Mouse (Mus musculus) C2C12 (cell line): Measurements from ENCODE around the gene Cyb5r1. TPM values are rescaled to one million over a fixed set of nuclear protein-coding genes. Genes with fewer than 3 reads are reported as not detected.
"Not testable (repeated sequence)": the region's sequence is repeated elsewhere in the genome, so short reads cannot be mapped to it uniquely, and the experiment has no call there.

Source experiments
- H3K27me3 ChIP-seq: one replicate; pipeline ENCODE4 v1.6.1; 2011; ENCODE audit not compliant: control insufficient read depth, insufficient read depth, insufficient read length
- H3K36me3 ChIP-seq: one replicate; pipeline ENCODE4 v1.6.1; 2011; ENCODE audit not compliant: control insufficient read depth, insufficient read depth
- H3K4me3 ChIP-seq: one replicate; pipeline ENCODE4 v1.5.1; 2011; ENCODE audit warnings: mild to moderate bottlenecking, control low read depth; ENCODE audit not compliant: poor library complexity, insufficient read depth, severe bottlenecking
- H3K79me2 ChIP-seq: one replicate; pipeline ENCODE4 v1.6.1; 2011; ENCODE audit not compliant: control insufficient read depth, insufficient read depth
- H3K79me3 ChIP-seq: one replicate; pipeline ENCODE4 v1.6.1; 2011; ENCODE audit warnings: low read depth, control low read depth
- H3ac ChIP-seq: one replicate; pipeline ENCODE3; 2011; ENCODE audit warnings: low read depth; ENCODE audit not compliant: control insufficient read depth, insufficient read length
- CEBPB ChIP-seq: IDR thresholded peaks from one replicate; pipeline ENCODE4 v1.6.1; 2011; ENCODE audit warnings: low read depth, mild to moderate bottlenecking, control low read depth, moderate library complexity
- CTCF ChIP-seq: IDR thresholded peaks from one replicate; pipeline ENCODE4 v1.5.1; 2011; ENCODE audit not compliant: control insufficient read depth, insufficient read depth, insufficient read length
- FOSL1 ChIP-seq: IDR thresholded peaks from one replicate; pipeline ENCODE4 v1.8.0; 2011; ENCODE audit warnings: mild to moderate bottlenecking, low read length; ENCODE audit not compliant: poor library complexity, insufficient read depth, severe bottlenecking
- MAX ChIP-seq: IDR thresholded peaks from one replicate; pipeline ENCODE4 v1.6.1; 2011; ENCODE audit warnings: mild to moderate bottlenecking, control low read depth
- MYOD1 ChIP-seq: IDR thresholded peaks from one replicate; pipeline ENCODE4 v1.6.1; 2011; ENCODE audit warnings: low read depth; ENCODE audit not compliant: control insufficient read depth, insufficient read length
- MYOG ChIP-seq: IDR thresholded peaks from one replicate; pipeline ENCODE4 v1.6.1; 2011; ENCODE audit not compliant: control insufficient read depth, insufficient read length; ENCODE audit errors: extremely low read depth
- USF1 ChIP-seq: IDR thresholded peaks from one replicate; pipeline ENCODE4 v1.6.1; 2011; ENCODE audit warnings: low read depth, mild to moderate bottlenecking, control low read depth, moderate library complexity
- polyA plus RNA-seq: library from polyadenylated mRNA; unstranded; fragments of >200 nt; fragmentation: generic; extraction: Trizol; gene quantifications from one replicate; pipeline ENCODE4 v1.2.1, GENCODE M21; 2012; ENCODE audit warnings: missing spikeins

Gene Cyb5r1
- polyA plus RNA-seq, 1 experiment: 68.4 TPM

GRCm38 (mm10) chr1:134433002-134433401 is 27.6 kb downstream of the Cyb5r1 start:
- Histone ChIP-seq H3K36me3 (peaks cover 50% of the 10 kb centered on the region), H3K4me3 (no peak overlapping the region), H3ac (no peak overlapping the region), H3K79me3 (no peaks in the 10 kb centered on the region), H3K27me3 (no peaks in the 10 kb centered on the region), H3K79me2 (no peaks in the 10 kb centered on the region)
- TF ChIP-seq MAX (no peak), CEBPB (no peak), USF1 (no peak), FOSL1 (no peak), MYOD1 (no peak), MYOG (no peak), CTCF (no peak)

DNA sequence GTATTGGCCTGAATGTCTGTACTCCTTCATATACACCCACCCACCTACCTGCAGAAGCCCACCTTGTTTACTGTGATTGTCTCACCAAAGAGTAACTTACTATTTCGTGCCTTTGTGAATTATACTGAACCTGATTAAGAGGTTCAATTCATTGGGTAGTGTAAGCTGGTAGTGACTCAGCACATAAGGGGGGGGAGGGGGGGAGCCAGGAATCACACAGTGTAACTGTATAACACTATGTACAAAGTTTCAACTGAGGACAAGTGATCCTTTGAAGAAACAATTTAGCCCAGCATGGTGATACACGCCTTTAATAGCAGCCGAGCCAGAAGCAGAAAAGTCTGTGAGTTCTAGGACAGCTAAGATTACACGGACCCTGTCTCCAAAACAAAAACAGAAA is 28.1 kb downstream of the Cyb5r1 start:
- TF ChIP-seq USF1 (no peak), CTCF (no peak), MYOG (no peak), CEBPB (no peak), FOSL1 (no peak), MAX (no peak), MYOD1 (no peak)
- H3K4me3 ChIP-seq: no peak overlapping the region
- H3K79me3 ChIP-seq: no peaks in the 10 kb centered on the region
- H3K27me3 ChIP-seq: no peaks in the 10 kb centered on the region
- H3K79me2 ChIP-seq: no peaks in the 10 kb centered on the region
- no peak overlapping the region for H3ac ChIP-seq
- peaks cover 45% of the 10 kb centered on the region for H3K36me3 ChIP-seq

GRCm38 (mm10) chr1:134435414-134435813 is 30.1 kb downstream of the Cyb5r1 start:
- H3K27me3 ChIP-seq: no peaks in the 10 kb centered on the region
- no peak overlapping the region for H3K4me3 ChIP-seq
- TF ChIP-seq CEBPB (no peak), MAX (no peak), USF1 (no peak), MYOD1 (no peak)
- no peak overlapping the region for H3ac ChIP-seq
- H3K79me3 ChIP-seq: no peaks in the 10 kb centered on the region
- H3K79me2 ChIP-seq: no peaks in the 10 kb centered on the region
- peaks cover 27% of the 10 kb centered on the region for H3K36me3 ChIP-seq

DNA sequence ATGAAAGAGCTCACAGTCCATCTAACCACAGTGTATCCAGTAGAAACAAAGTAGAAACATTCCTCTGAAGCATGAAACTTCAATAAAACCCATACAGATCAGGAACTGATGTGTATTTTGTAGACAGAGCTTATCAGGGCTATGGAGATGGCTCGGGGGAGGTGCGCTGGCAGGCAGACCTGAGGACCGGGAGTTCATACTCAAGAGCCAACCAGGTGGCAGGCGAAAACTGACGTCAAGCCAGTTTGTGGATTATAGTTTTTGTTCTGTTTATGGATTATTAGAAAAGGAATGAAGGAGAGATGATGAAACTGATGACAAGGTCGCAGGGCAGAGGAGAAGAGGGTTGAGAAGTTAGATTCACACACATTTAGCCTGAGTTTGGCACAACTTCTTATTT is 35.1 kb downstream of the Cyb5r1 start:
- no peak for TF ChIP-seq MYOD1
- no peak for TF ChIP-seq CEBPB
- no peak for TF ChIP-seq USF1
- TF ChIP-seq MAX: no peak
- no peak for TF ChIP-seq FOSL1
- TF ChIP-seq MYOG: no peak
- TF ChIP-seq CTCF: no peak
- no peaks in the 10 kb centered on the region for H3K27me3 ChIP-seq
- no peak overlapping the region for H3ac ChIP-seq
- H3K4me3 ChIP-seq: no peak overlapping the region
- H3K36me3 ChIP-seq: no peaks in the 10 kb centered on the region
- no peaks in the 10 kb centered on the region for H3K79me3 ChIP-seq
- H3K79me2 ChIP-seq: no peaks in the 10 kb centered on the region

DNA sequence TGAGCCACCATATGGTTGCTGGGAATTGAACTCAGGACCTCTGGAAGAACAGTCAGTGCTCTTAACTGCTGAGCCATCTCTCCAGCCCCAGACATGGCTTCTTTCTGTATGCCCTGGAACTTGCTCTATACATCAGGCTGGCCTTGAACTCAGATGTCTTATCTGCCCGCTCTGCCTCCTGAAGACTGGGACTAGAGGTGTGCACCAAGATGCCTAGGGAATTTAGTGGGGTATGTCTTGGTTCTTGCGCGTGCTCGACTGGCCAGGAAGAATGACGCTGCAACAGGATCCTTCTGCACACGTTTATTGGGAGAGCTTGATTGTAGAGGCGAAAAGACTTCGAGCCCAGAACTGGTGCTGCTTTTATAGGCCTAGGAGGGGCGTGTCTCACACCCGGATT is 36.4 kb downstream of the Cyb5r1 start:
- not testable (repeated sequence) for H3K79me3 ChIP-seq, H3K36me3 ChIP-seq, H3K27me3 ChIP-seq, H3ac ChIP-seq, H3K79me2 ChIP-seq, H3K4me3 ChIP-seq

GRCm38 (mm10) chr1:134442394-134442793 is 37.0 kb downstream of the Cyb5r1 start:
- no peaks in the 10 kb centered on the region for H3K79me2 ChIP-seq
- H3K27me3 ChIP-seq: no peaks in the 10 kb centered on the region
- no peaks in the 10 kb centered on the region for H3K79me3 ChIP-seq
- no peak overlapping the region for H3K4me3 ChIP-seq
- no peak overlapping the region for H3ac ChIP-seq
- no peak for TF ChIP-seq MAX
- no peak for TF ChIP-seq CTCF
- TF ChIP-seq USF1: no peak
- no peak for TF ChIP-seq MYOG
- no peak for TF ChIP-seq FOSL1
- TF ChIP-seq CEBPB: no peak
- TF ChIP-seq MYOD1: no peak
- no peaks in the 10 kb centered on the region for H3K36me3 ChIP-seq

DNA sequence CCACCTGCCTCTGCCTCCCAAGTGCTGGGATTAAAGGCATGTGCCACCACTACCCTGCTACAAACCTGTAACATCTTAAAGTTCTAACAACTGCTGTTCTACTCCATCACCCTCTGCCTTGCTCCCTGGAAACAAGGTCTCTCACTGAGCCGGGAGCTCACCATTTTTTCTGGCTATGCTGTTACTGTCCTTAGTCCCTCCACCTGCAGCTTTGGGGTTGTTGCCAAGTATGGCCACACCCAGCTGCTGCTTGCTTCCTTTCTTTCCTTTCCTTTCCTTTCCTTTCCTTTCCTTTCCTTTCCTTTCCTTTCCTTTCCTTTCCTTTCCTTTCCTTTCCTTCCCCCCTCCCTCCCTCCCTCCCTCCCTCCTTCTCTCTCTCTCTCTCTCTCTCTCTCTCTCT is 37.9 kb downstream of the Cyb5r1 start:
- not testable (repeated sequence) for H3K27me3 ChIP-seq, H3K4me3 ChIP-seq, H3K36me3 ChIP-seq, H3K79me2 ChIP-seq, H3ac ChIP-seq, H3K79me3 ChIP-seq
